Comparison of ENCODE assay signal across 8 mouse cellular contexts in the genomic region with DNA sequence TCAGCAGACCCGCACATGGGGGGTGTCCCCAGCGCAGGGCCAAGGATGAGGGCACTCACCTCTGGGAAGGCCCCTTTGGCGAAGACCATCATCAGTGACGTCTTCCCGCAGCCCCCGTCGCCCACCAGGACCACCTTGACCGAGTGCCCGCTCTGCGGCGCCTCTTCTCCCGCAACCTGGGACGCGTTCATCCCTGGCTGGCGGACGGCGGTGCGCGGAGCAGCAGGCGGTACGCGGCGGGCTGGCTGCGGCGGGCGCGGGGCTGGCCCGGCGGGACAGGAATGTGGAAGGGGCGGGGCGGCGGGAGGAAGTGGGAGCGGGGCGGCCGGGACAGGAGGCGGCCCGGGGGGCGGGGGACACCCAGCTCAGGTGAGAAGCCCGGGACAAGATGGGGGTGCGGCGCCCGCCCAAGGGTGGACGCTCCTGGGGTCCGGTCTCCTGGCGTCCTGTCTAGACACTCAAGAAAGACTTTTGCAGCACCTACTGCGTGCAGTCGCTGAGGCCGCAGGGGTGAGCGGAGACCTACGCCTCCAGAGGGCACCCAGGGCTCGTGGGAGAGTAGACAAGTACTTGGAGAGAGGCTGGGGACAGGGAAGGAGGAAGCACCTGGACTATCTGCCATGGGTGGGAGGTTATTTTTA. TPM values are rescaled to one million over a fixed set of nuclear protein-coding genes. Genes with fewer than 3 reads are reported as not detected.
DNase-seq lines count a peak whose midpoint lies in the region; ATAC-seq and TF ChIP-seq lines count a peak whose summit lies in the region.

A gene (minus strand): TSS at position 272 of the 641 bp plus-strand sequence.

- DNase-seq in heart, adult 11 months, result peak; percentile 95
- no peak for DNase-seq in heart, postnatal 25 days (ENCODE audit: low spot score)
- DNase-seq in embryo, embryonic 10 days (ENCODE audit: low spot score), result peak; percentile 52
- DNase-seq in heart, embryonic 10.5 days (ENCODE audit: low spot score), result no peak
- DNase-seq in lung, postnatal 14 days, result peak; percentile 76
- DNase-seq in stomach, postnatal 0 days (ENCODE audit: low spot score), result peak; percentile 87
- no peak for DNase-seq in c-Kit-positive CD71-positive TER-119-positive erythroid progenitor cells, embryonic 14.5 days (ENCODE audit: low spot score)

- H3K9ac ChIP-seq in kidney, embryonic 15.5 days, result peak within 1 kb of the TSS; percentile 74
- H3K9ac ChIP-seq in stomach, postnatal 0 days (ENCODE audit: low read length), result peak within 1 kb of the TSS; percentile 82

- H3K9me3 ChIP-seq in heart, embryonic 10.5 days, result no peaks in the 10 kb centered on the region
- H3K9me3 ChIP-seq in kidney, embryonic 15.5 days (replicated peaks), result no peaks in the 10 kb centered on the region
- no peaks in the 10 kb centered on the region for H3K9me3 ChIP-seq in stomach, postnatal 0 days (ENCODE audit: control insufficient read depth, low read length)

- intact Hi-C loops in heart, postnatal 25 days (cut with DNase I), result no loop called here

- H3K4me3 ChIP-seq in heart, embryonic 10.5 days, result peak within 1 kb of the TSS; percentile 86
- H3K4me3 ChIP-seq in kidney, embryonic 15.5 days (replicated peaks), result peak within 1 kb of the TSS; percentile 76
- peak within 1 kb of the TSS; percentile 70 for H3K4me3 ChIP-seq in stomach, postnatal 0 days (ENCODE audit: low read depth, low read length)

- H3K27me3 ChIP-seq in heart, embryonic 10.5 days (ENCODE audit: insufficient read depth, poor library complexity, severe bottlenecking), result no peaks in the 10 kb centered on the region
- H3K27me3 ChIP-seq in kidney, embryonic 15.5 days, result no peaks in the 10 kb centered on the region
- no peaks in the 10 kb centered on the region for H3K27me3 ChIP-seq in stomach, postnatal 0 days (ENCODE audit: control insufficient read depth, insufficient read depth, low read length)

- peak; percentile 50 for ATAC-seq in kidney, embryonic 15.5 days (replicated peaks; ENCODE audit: low FRiP score)
- peak; percentile 49 for ATAC-seq in stomach, postnatal 0 days (ENCODE audit: low FRiP score, low TSS enrichment)

- 0 out of 2 replicates have a peak, but pooled peaks have one; percentile 8 for TF ChIP-seq CTCF in stomach, postnatal 0 days (IDR thresholded peaks at IDR 0.05; ENCODE audit: low read depth)

- H3K27ac ChIP-seq in heart, embryonic 10.5 days, result peak within 1 kb of the TSS; percentile 88
- peak within 1 kb of the TSS; percentile 91 for H3K27ac ChIP-seq in kidney, embryonic 15.5 days
- H3K27ac ChIP-seq in stomach, postnatal 0 days (replicated peaks), result peak within 1 kb of the TSS; percentile 89

- no peak for TF ChIP-seq EP300 in stomach, postnatal 0 days (optimal IDR thresholded peaks at IDR 0.05)

- WGBS in heart, embryonic 10.5 days, result under 1% methylated on average over 46 of the region's 51 CpGs
- WGBS in kidney, embryonic 15.5 days, result 1% methylated on average over 47 of the region's 51 CpGs
- WGBS in stomach, postnatal 0 days, result under 1% methylated on average over 46 of the region's 51 CpGs

- H3K4me1 ChIP-seq in heart, embryonic 10.5 days, result peaks cover 60% of the 10 kb centered on the region
- peaks cover 45% of the 10 kb centered on the region for H3K4me1 ChIP-seq in kidney, embryonic 15.5 days
- peaks cover 3% of the 10 kb centered on the region; the same call in 1 of the 2 replicates for H3K4me1 ChIP-seq in stomach, postnatal 0 days (replicated peaks; ENCODE audit: control insufficient read depth, insufficient read depth)

- H3K36me3 ChIP-seq in heart, embryonic 10.5 days, result peaks cover 19% of the 10 kb centered on the region
- peaks cover 10% of the 10 kb centered on the region for H3K36me3 ChIP-seq in kidney, embryonic 15.5 days
- H3K36me3 ChIP-seq in stomach, postnatal 0 days (ENCODE audit: control insufficient read depth, insufficient read depth, low read length), result no peaks in the 10 kb centered on the region

- peak within 1 kb of the TSS; percentile 88 for H3K4me2 ChIP-seq in kidney, embryonic 15.5 days
- peak within 1 kb of the TSS; percentile 96 for H3K4me2 ChIP-seq in stomach, postnatal 0 days (replicated peaks; ENCODE audit: low read depth)

RNA-seq across cellular contexts. Expression of the gene that starts here (rescaled TPM):
- 1 to 10 TPM; 4.6 to 6.4 TPM for total RNA-seq in heart, postnatal 25 days (2021)
- 24.3 and 28.9 TPM in 2 replicates for polyA plus RNA-seq in heart, embryonic 10.5 days (2016; fragmentation: Nextera tagmentation; extraction: Ambion mirVana)
- 41.1 and 43.0 TPM in 2 replicates for polyA plus RNA-seq in kidney, embryonic 15.5 days (2015; fragmentation: Nextera tagmentation; extraction: Ambion mirVana)
- 45.5 and 48.0 TPM in 2 replicates for polyA plus RNA-seq in stomach, postnatal 0 days (2015; fragmentation: Nextera tagmentation; extraction: Ambion mirVana)

Comparison
In these comparisons a context has a peak if more than half of its experiments do, and no peak if none do; other contexts are left out.
1. DNase-seq: peak in heart, adult 11 months (single experiment), embryo, embryonic 10 days (single experiment), lung, postnatal 14 days (single experiment) and stomach, postnatal 0 days (single experiment); none in heart, postnatal 25 days (single experiment), heart, embryonic 10.5 days (single experiment) and c-Kit-positive CD71-positive TER-119-positive erythroid progenitor cells, embryonic 14.5 days (single experiment).
2. Peak in every context shown above with its lines, with median percentiles within 50 percentile points of each other: H3K27ac ChIP-seq and H3K4me3 ChIP-seq.